Mouse (Mus musculus) cerebellum, adult 2 months (tissue): ENCODE results near the gene Id3. TPM values are rescaled to one million over a fixed set of nuclear protein-coding genes. Genes with fewer than 3 reads are reported as not detected.
A peak's percentile ranks its signal among the peaks of the same experiment; 100 is the strongest.

Source experiments
- DNase-seq, 2 experiments: peaks; one replicate each; pipeline ENCODE4 v3.0.0; 2021
- H3K27ac ChIP-seq: fragments of 200-500 bp; 2 replicates; pipeline ENCODE4 v1.5.1; 2012; ENCODE audit warnings: low read length, control low read depth, inconsistent platforms; ENCODE audit not compliant: insufficient read depth
- H3K27me3 ChIP-seq: fragments of 200-500 bp; 2 replicates; pipeline ENCODE4 v1.6.1; 2012; ENCODE audit warnings: inconsistent platforms, mild to moderate bottlenecking, low read length, moderate library complexity; ENCODE audit not compliant: control insufficient read depth, insufficient read depth
- H3K4me1 ChIP-seq: fragments of 200-500 bp; 2 replicates; pipeline ENCODE4 v1.6.1; 2011; ENCODE audit warnings: low read length; ENCODE audit not compliant: control insufficient read depth, insufficient read depth
- H3K4me3 ChIP-seq: fragments of 200-500 bp; replicated peaks from 2 replicates; pipeline ENCODE3; 2011; ENCODE audit warnings: mild to moderate bottlenecking, low read depth, low read length, control low read depth; ENCODE audit not compliant: insufficient read depth
- CTCF ChIP-seq: fragments of 200-500 bp; IDR thresholded peaks from 2 replicates; pipeline ENCODE4 v1.5.1; 2011; ENCODE audit warnings: low read depth, mild to moderate bottlenecking, control low read depth, low read length, moderate library complexity, borderline replicate concordance; ENCODE audit not compliant: insufficient read depth
- POLR2A ChIP-seq: fragments of 200-500 bp; IDR thresholded peaks from 2 replicates; pipeline ENCODE4 v1.6.1; 2011; ENCODE audit warnings: low read length, control low read depth, borderline replicate concordance; ENCODE audit not compliant: insufficient read depth
- WGBS: fragments of 180-500 bp; shearing (Covaris S2); methylation state at CpG from one replicate; pipeline ENCODE4 v1.1.7; 2018; 5-methylcytosine and 5-hydroxymethylcytosine counted together
- polyA plus RNA-seq: library from polyadenylated mRNA; depleted of rRNA; stranded (reverse); fragments of >200 nt; gene quantifications from 2 replicates; pipeline ENCODE4 v1.2.3, GENCODE M21; 2012; rRNA removed

Id3 gene
- polyA plus RNA-seq, 1 experiment: 53.6 TPM

DNA sequence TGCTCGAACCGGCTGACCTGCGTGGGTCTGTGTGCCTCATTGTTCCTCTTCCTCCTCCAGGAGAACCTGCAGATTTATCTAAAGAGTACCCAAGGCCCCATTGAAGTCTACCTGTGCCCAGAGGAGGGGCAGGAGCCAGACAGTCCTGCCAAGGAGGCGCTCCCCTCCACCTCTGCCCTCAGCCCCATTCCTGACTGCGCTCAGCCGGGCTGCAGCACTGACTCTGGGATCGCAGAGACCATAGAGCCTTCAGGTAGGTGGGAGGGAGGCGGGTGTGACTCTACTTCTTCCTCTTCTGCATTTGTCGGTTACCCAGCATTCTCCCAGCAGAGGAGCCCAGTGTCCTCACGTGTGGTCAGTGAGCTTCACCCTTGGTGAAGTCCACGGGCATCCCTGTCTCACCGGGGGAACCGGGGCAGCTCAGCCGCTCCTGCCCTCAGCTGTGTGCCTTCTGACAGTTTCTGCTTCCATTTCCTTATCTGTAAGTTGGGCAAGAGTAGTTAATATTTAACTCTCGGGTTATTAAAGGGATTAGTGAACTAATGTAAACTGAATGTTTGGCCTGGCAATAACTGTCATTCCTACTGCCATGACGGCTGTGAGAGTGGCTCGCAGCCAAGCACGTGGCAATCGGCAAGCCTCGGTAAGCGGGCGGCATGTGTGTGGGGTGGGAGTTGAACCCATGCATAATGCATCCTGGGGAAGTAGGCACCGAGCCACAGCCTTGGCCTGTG is 43.6 kb downstream of the Id3 start:
- TF ChIP-seq CTCF (no peak), POLR2A (no peak)
- Histone ChIP-seq H3K4me1 (no peaks in the 10 kb centered on the region), H3K27ac (no peak overlapping the region), H3K27me3 (no peaks in the 10 kb centered on the region), H3K4me3 (no peak overlapping the region)
- 50% methylated on average over 23 of the region's 23 CpGs for WGBS
- no peak for DNase-seq

DNA sequence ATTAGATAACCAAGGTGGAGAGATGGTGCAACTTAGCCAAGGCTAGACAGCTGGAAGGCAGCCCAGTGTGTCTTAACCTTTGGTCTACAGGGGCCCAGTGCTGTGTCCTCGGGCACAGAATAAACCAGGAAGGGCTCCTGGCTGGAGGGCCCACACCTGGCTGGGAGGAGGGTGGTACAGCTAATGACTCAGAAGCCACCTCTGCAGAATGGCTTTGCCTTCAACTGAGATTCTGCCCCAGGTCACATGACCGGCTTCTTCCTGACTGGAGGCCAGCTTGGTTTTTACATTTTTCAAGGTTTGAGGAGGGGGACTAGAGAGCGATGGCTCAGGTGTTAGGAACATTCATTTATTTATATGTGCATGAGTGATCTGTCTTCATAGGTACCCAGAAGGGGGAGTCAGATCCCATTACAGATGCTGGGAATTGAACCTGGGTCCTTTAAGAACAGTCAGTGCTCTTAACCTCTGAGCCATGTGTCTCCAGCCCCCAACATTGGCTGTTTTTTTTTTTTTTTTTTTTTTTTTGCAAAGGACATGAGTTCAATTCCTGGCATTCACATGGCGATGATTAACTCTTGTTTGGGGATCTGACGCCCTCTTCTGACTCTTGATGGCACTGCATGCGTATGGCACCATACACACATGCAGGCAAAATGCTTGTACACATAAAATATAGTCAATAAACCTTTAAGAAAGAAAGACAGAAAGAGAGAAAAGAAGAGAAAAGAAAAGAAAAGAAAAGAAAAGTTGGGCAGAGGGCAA is 45.9 kb downstream of the Id3 start:
- no peak for DNase-seq
- Histone ChIP-seq H3K4me1 (no peaks in the 10 kb centered on the region), H3K4me3 (no peak overlapping the region), H3K27me3 (no peaks in the 10 kb centered on the region), H3K27ac (no peak overlapping the region)
- WGBS: 84% methylated on average over 6 of the region's 6 CpGs
- TF ChIP-seq CTCF: 0 out of 2 replicates have a peak, but pooled peaks have one; percentile 7
- TF ChIP-seq POLR2A: no peak

DNA sequence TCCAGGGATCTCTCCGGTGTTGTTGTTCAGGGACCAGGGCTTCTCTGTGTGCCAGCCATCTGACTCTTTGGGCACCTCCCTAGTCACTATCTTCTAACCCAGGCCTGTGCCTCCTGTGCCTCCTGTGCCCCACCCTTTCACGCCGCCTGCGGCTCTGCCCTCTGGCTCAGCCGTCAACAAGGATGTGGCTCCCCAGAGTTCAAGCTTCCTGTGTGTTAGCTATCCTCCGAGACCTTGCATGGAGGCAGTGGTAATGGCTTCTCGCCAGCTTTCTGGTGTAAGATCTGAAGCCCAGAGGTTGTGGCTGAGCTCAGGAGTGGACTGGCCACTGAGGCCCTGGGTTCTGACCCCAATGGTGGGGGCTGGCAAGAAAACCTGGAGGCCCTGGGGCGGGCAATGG is 46.6 kb downstream of the Id3 start:
- WGBS: 82% methylated on average over 8 of the region's 8 CpGs
- Histone ChIP-seq H3K27me3 (no peaks in the 10 kb centered on the region), H3K4me1 (no peaks in the 10 kb centered on the region), H3K4me3 (no peak overlapping the region), H3K27ac (no peak overlapping the region)
- TF ChIP-seq POLR2A (no peak), CTCF (no peak)
- DNase-seq: no peak

DNA sequence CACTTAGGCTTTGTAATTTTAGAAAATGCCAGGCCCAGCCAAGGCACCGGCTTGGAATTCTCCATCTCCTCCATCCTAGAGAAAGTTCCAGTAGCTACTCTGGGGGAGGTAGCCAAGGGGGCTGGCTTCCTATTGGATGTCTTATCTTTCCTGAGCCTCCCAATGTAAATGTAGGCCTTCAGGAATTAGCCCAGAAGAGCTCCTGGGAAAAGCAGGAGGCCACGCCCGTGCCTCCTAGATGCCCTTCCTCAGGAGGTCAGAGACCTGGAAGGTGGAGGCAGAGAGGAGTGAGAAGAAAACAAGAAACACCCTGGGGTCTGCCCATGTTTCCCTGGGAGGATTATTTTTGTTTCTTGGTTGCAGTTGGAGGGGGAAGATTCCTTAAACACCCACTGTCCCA is 50.3 kb downstream of the Id3 start:
- no peak overlapping the region for H3K27ac ChIP-seq
- no peak overlapping the region for H3K4me3 ChIP-seq
- H3K27me3 ChIP-seq: no peaks in the 10 kb centered on the region
- 98% methylated on average over 3 of the region's 3 CpGs for WGBS
- DNase-seq: no peak
- H3K4me1 ChIP-seq: no peaks in the 10 kb centered on the region
- TF ChIP-seq CTCF: no peak
- TF ChIP-seq POLR2A: no peak

DNA sequence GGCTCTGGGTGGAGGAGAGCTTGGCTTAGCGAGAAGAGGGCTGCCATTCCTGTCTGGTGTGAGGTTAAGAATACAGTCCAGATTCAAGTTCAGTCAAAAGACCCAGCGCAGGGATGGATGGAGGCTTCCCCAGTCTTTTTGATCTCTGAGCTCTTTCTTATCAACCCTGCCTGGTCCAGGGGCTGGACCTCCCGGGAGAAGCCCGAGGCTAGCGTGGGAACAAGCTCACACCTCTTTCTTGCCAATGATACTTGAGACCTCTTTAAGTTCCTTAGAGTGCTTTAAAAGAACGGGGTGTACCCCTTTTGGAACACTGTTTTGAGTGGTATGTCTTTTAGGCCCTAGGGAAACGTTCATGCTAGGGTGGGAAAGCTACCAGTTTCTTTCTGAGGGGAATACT is 51.7 kb downstream of the Id3 start:
- 77% methylated on average over 7 of the region's 7 CpGs for WGBS
- no peak for TF ChIP-seq POLR2A
- no peak for TF ChIP-seq CTCF

More for the DNA sequence above, 51.7 kb downstream of the Id3 start:
- Histone ChIP-seq H3K27ac (no peak overlapping the region), H3K4me3 (no peak overlapping the region), H3K4me1 (no peaks in the 10 kb centered on the region), H3K27me3 (no peaks in the 10 kb centered on the region)
- no peak for DNase-seq

Other genes starting within 250 kb of the Id3 start
- gene Cnr2, start 248.1 kb upstream of the Id3 start, polyA plus RNA-seq: 0.05 and 0.06 TPM in 2 replicates
- gene Fuca1, start 222.8 kb upstream of the Id3 start, polyA plus RNA-seq: 46.5 and 47.9 TPM in 2 replicates
- gene Hmgcl, start 197.0 kb upstream of the Id3 start, polyA plus RNA-seq: 86.9 and 98.7 TPM in 2 replicates
- 39.6 and 42.9 TPM in 2 replicates for gene Gale, start 179.8 kb upstream of the Id3 start, polyA plus RNA-seq
- 123 and 127 TPM in 2 replicates for gene Lypla2, start 170.9 kb upstream of the Id3 start, polyA plus RNA-seq
- 127 and 130 TPM in 2 replicates for gene Pithd1, start 156.2 kb upstream of the Id3 start, polyA plus RNA-seq
- 18.3 and 19.2 TPM in 2 replicates for gene Eloa, start 121.7 kb upstream of the Id3 start, polyA plus RNA-seq
- 436 and 481 TPM in 2 replicates for gene Rpl11, start 90.1 kb upstream of the Id3 start, polyA plus RNA-seq
- gene E2f2, start 28.9 kb downstream of the Id3 start, polyA plus RNA-seq: 0.27 and 0.74 TPM in 2 replicates
- 5.5 and 6.3 TPM in 2 replicates for gene Asap3, start 62.9 kb downstream of the Id3 start, polyA plus RNA-seq
- gene Tcea3, start 104.2 kb downstream of the Id3 start, polyA plus RNA-seq: 1.2 and 1.6 TPM in 2 replicates
- 26.3 and 29.8 TPM in 2 replicates for gene Zfp46, start 141.2 kb downstream of the Id3 start, polyA plus RNA-seq
- gene Hnrnpr, start 167.4 kb downstream of the Id3 start, polyA plus RNA-seq: 54.8 and 57.8 TPM in 2 replicates